Mouse (Mus musculus) midbrain, embryonic 11.5 days (tissue): ENCODE data around the gene Caml. TPM values are rescaled to one million over a fixed set of nuclear protein-coding genes. Genes with fewer than 3 reads are reported as not detected.
"Not testable (repeated sequence)": the region's sequence is repeated elsewhere in the genome, so short reads cannot be mapped to it uniquely, and the experiment has no call there.

Experiments used
- ATAC-seq: fragments of 200-750 bp; cut with Nextera tagmentation; 2 replicates; pipeline ENCODE4 v1.8.0; 2017; ENCODE audit warnings: moderate TSS enrichment, moderate library complexity; ENCODE audit not compliant: low FRiP score
- DNase-seq: peaks from one replicate; pipeline ENCODE4 v3.0.0; 2015; ENCODE audit warnings: low spot score; ENCODE audit errors: missing footprints
- H3K27ac ChIP-seq: fragments of 300-500 bp; sonication (generic); 2 replicates; pipeline ENCODE4 v1.5.1; 2014; ENCODE audit warnings: low read depth, low read length
- H3K27me3 ChIP-seq: fragments of 300-500 bp; sonication (generic); 2 replicates; pipeline ENCODE4 v1.6.1; 2014; ENCODE audit warnings: mild to moderate bottlenecking, low read length, moderate library complexity, mixed read lengths; ENCODE audit not compliant: control insufficient read depth, insufficient read depth
- H3K36me3 ChIP-seq: fragments of 300-500 bp; sonication (generic); 2 replicates; pipeline ENCODE4 v1.6.1; 2014; ENCODE audit warnings: mild to moderate bottlenecking, low read length, moderate library complexity, mixed read lengths; ENCODE audit not compliant: control insufficient read depth, insufficient read depth
- H3K4me1 ChIP-seq: fragments of 300-500 bp; sonication (generic); 2 replicates; pipeline ENCODE4 v1.6.1; 2014; ENCODE audit warnings: low read length; ENCODE audit not compliant: control insufficient read depth, insufficient read depth
- H3K4me2 ChIP-seq: fragments of 300-500 bp; sonication (generic); 2 replicates; pipeline ENCODE4 v1.6.1; 2014; ENCODE audit warnings: mild to moderate bottlenecking, moderate library complexity
- H3K4me3 ChIP-seq: fragments of 300-500 bp; sonication (generic); 2 replicates; pipeline ENCODE4 v1.5.1; 2014; ENCODE audit warnings: low read depth, low read length
- H3K9ac ChIP-seq: fragments of 300-500 bp; sonication (generic); 2 replicates; pipeline ENCODE4 v1.6.1; 2014; ENCODE audit warnings: low read length
- H3K9me3 ChIP-seq: fragments of 300-500 bp; sonication (generic); 2 replicates; pipeline ENCODE4 v1.6.1; 2016; ENCODE audit warnings: low read length; ENCODE audit not compliant: control insufficient read depth
- WGBS: fragments of 180-500 bp; shearing (Covaris S2); extraction: QIAGEN DNeasy Blood & Tissue Kit; methylation state at CpG from one replicate; pipeline ENCODE4 v1.1.7; 2014; 5-methylcytosine and 5-hydroxymethylcytosine counted together
- polyA plus RNA-seq: library from polyadenylated mRNA; unstranded; fragments of >200 nt; fragmentation: Nextera tagmentation; extraction: Ambion mirVana; gene quantifications from 2 replicates; pipeline ENCODE4 v1.2.1, GENCODE M21; 2014

Caml gene
- polyA plus RNA-seq, 1 experiment from 2014 or later = 63.7 TPM

DNA sequence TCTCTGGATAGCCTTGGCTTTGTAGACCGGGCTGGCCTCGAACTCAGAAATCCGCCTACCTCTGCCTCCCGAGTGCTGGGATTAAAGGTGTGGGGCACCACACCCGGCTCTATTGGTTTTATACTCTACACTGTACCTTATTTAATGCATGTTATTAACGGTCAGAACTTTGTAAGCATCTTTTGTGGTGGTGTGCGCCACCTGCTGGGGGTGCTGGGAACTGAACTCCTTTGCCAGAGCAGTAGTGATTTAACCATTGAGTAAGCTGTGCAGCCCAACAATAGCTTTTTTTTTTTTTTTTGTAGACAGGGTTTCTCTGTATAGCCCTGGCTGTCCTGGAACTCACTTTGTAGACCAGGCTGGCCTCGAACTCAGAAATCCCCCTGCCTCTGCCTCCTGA is 17.7 kb downstream of the Caml start:
- H3K4me1 ChIP-seq, H3K9me3 ChIP-seq, H3K4me3 ChIP-seq, H3K27me3 ChIP-seq, H3K9ac ChIP-seq, H3K27ac ChIP-seq, H3K4me2 ChIP-seq, ATAC-seq: not testable (repeated sequence)
- 59% methylated on average over 8 of the region's 8 CpGs for WGBS
- peak; percentile 99 for DNase-seq
- H3K36me3 ChIP-seq = peaks cover 10% of the 10 kb centered on the region; the same call in 1 of the 2 replicates

GRCm38 (mm10) chr13:55644525-55644924 is 21.7 kb downstream of the Caml start:
- no peaks in the 10 kb centered on the region for H3K4me1 ChIP-seq
- no peaks in the 10 kb centered on the region for H3K27me3 ChIP-seq
- H3K4me3 ChIP-seq = no peak overlapping the region
- WGBS = 91% methylated on average over 2 of the region's 2 CpGs
- no peak overlapping the region for H3K27ac ChIP-seq
- H3K36me3 ChIP-seq = peaks cover 28% of the 10 kb centered on the region; the same call in 1 of the 2 replicates
- H3K4me2 ChIP-seq = no peak overlapping the region
- no peak overlapping the region for H3K9ac ChIP-seq
- DNase-seq = no peak
- ATAC-seq = no peak
- H3K9me3 ChIP-seq = no peaks in the 10 kb centered on the region

DNA sequence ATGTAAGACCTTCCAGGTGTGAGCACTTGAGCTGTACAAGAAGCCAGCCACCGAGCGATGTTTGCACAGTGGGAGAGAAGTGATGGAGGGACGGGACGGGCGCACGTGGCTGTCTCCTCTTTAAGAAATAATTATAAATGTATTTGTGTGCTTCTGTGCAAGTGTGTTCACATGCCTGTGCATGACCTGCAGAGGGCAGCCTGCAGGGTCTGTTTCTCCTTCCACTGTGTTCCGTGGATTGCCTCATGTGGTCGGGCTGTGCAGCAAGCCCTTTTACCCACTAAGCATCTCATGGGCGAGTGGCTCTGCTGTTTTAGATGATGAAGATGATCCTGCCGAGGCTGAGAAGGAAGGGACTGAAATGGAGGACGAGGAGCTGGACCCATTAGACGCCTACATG is 27.3 kb downstream of the Caml start:
- Histone ChIP-seq H3K9me3 (no peaks in the 10 kb centered on the region), H3K27ac (no peak overlapping the region), H3K27me3 (no peaks in the 10 kb centered on the region), H3K9ac (no peak overlapping the region), H3K4me1 (no peaks in the 10 kb centered on the region), H3K36me3 (peaks cover 51% of the 10 kb centered on the region), H3K4me2 (no peak overlapping the region), H3K4me3 (no peak overlapping the region)
- WGBS = 89% methylated on average over 12 of the region's 12 CpGs
- ATAC-seq = no peak
- DNase-seq = no peak

DNA sequence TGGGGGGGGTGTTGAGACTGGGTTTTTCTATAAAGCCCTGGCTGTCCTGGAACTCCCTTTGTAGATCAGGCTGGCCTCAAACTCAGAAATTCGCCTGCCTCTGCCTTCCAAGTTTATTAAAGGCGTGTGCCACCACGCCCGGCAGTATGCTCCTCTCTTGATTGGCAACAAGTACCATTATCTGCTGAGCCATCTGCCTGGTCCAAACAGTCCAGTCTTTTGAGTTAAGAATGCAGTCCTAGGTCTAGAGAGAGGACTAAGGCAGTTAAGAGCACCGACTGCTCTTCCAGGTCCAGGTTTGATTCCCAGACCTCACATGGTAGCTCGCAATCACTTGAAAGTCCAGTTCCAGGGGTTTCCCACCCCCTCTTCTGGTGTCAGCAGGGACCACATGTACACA is 28.2 kb downstream of the Caml start:
- H3K9ac ChIP-seq = no peak overlapping the region
- H3K36me3 ChIP-seq = peaks cover 52% of the 10 kb centered on the region
- H3K27me3 ChIP-seq = no peaks in the 10 kb centered on the region
- H3K4me3 ChIP-seq = no peak overlapping the region
- H3K27ac ChIP-seq = no peak overlapping the region
- DNase-seq (no peak), ATAC-seq (no peak)
- WGBS = 94% methylated on average over 6 of the region's 6 CpGs
- no peak overlapping the region for H3K4me2 ChIP-seq
- H3K9me3 ChIP-seq = no peaks in the 10 kb centered on the region
- H3K4me1 ChIP-seq = no peaks in the 10 kb centered on the region

- no peaks in the 10 kb centered on the region for H3K27me3 ChIP-seq
- H3K36me3 ChIP-seq = peaks cover 48% of the 10 kb centered on the region
- H3K9ac ChIP-seq = no peak overlapping the region
- H3K4me2 ChIP-seq = no peak overlapping the region
- no peaks in the 10 kb centered on the region for H3K4me1 ChIP-seq
- DNase-seq (peak; percentile 92), ATAC-seq (no peak)
- H3K4me3 ChIP-seq = no peak overlapping the region
- no peak overlapping the region for H3K27ac ChIP-seq
- WGBS = 82% methylated on average over 6 of the region's 6 CpGs
- no peaks in the 10 kb centered on the region for H3K9me3 ChIP-seq
These were observed 45.7 kb downstream of the Caml start for GRCm38 (mm10) chr13:55668550-55668949.

- Histone ChIP-seq H3K27me3 (no peaks in the 10 kb centered on the region), H3K36me3 (peaks cover 41% of the 10 kb centered on the region), H3K9ac (no peak overlapping the region), H3K4me1 (no peaks in the 10 kb centered on the region), H3K27ac (no peak overlapping the region), H3K4me3 (no peak overlapping the region), H3K4me2 (no peak overlapping the region), H3K9me3 (no peaks in the 10 kb centered on the region)
- ATAC-seq = no peak
- 95% methylated on average over 6 of the region's 6 CpGs for WGBS
- DNase-seq = no peak
These were observed 49.9 kb downstream of the Caml start for GRCm38 (mm10) chr13:55672711-55673110.

- H3K36me3 ChIP-seq = peaks cover 16% of the 10 kb centered on the region
- no peak for ATAC-seq
- no peaks in the 10 kb centered on the region for H3K4me1 ChIP-seq
- H3K9ac ChIP-seq = no peak overlapping the region
- H3K27ac ChIP-seq = no peak overlapping the region
- no peak overlapping the region for H3K4me3 ChIP-seq
- H3K4me2 ChIP-seq = no peak overlapping the region
- no peaks in the 10 kb centered on the region for H3K9me3 ChIP-seq
- no peaks in the 10 kb centered on the region for H3K27me3 ChIP-seq
- 87% methylated on average over 8 of the region's 8 CpGs for WGBS
- no peak for DNase-seq
These were observed 54.6 kb downstream of the Caml start for GRCm38 (mm10) chr13:55677364-55677763.

Other genes starting within 250 kb of the Caml start
- not detected in 2 replicates for gene Slc34a1, start 224.8 kb upstream of the Caml start, polyA plus RNA-seq
- gene Pfn3, start 207.8 kb upstream of the Caml start, polyA plus RNA-seq = not detected in 2 replicates
- gene F12, start 196.2 kb upstream of the Caml start, polyA plus RNA-seq = 0.14 TPM in 1 of 2 replicates, not detected in the other
- gene Grk6, start 177.9 kb upstream of the Caml start, polyA plus RNA-seq = 42.0 and 52.3 TPM in 2 replicates
- gene Prr7, start 158.7 kb upstream of the Caml start, polyA plus RNA-seq = 2.8 and 3.0 TPM in 2 replicates
- 292 and 294 TPM in 2 replicates for gene Dbn1, start 134.9 kb upstream of the Caml start, polyA plus RNA-seq
- gene Pdlim7, start 109.3 kb upstream of the Caml start, polyA plus RNA-seq = 129 and 140 TPM in 2 replicates
- gene Dok3, start 93.7 kb upstream of the Caml start, polyA plus RNA-seq = 1.9 TPM in 2 replicates
- 66.7 and 73.8 TPM in 2 replicates for gene Ddx41, start 86.3 kb upstream of the Caml start, polyA plus RNA-seq
- 39.9 and 40.8 TPM in 2 replicates for gene Fam193b, start 51.9 kb upstream of the Caml start, polyA plus RNA-seq
- 50.0 and 50.8 TPM in 2 replicates for gene Tmed9, start 49.3 kb upstream of the Caml start, polyA plus RNA-seq
- 16.0 and 21.4 TPM in 2 replicates for gene B4galt7, start 23.1 kb upstream of the Caml start, polyA plus RNA-seq
- gene Ddx46, start 12.0 kb downstream of the Caml start, polyA plus RNA-seq = 48.4 and 63.1 TPM in 2 replicates
- 66.0 and 72.3 TPM in 2 replicates for gene B230219D22Rik, start 70.1 kb downstream of the Caml start, polyA plus RNA-seq
- gene Txndc15, start 91.6 kb downstream of the Caml start, polyA plus RNA-seq = 91.4 and 101 TPM in 2 replicates
- gene Pcbd2, start 104.4 kb downstream of the Caml start, polyA plus RNA-seq = 30.4 and 34.9 TPM in 2 replicates
- gene Catsper3, start 161.6 kb downstream of the Caml start, polyA plus RNA-seq = not detected in 2 replicates
- gene Pitx1, start 213.2 kb downstream of the Caml start, polyA plus RNA-seq = 0.25 and 0.88 TPM in 2 replicates